Mouse (Mus musculus) erythroblast, embryonic 14.5 days (primary cell): ENCODE measurements at regions not wholly inside any gene's neighbourhood (a gene's known extent, or its start where the extent isn't known, plus 50 kb on each side); places are given as distances from the start of the nearest gene placed in this dataset.

ENCODE experiments used
- H3K27me3 ChIP-seq: 2 replicates; pipeline ENCODE4 v1.6.1; 2012; ENCODE audit warnings: inconsistent platforms; ENCODE audit not compliant: control insufficient read depth
- H3K36me3 ChIP-seq: 2 replicates; pipeline ENCODE4 v1.6.1; 2012; ENCODE audit warnings: mild to moderate bottlenecking, inconsistent platforms; ENCODE audit not compliant: control insufficient read depth
- H3K4me1 ChIP-seq: 2 replicates; pipeline ENCODE4 v1.6.1; 2012; ENCODE audit warnings: inconsistent platforms; ENCODE audit not compliant: control insufficient read depth
- H3K4me3 ChIP-seq: replicated peaks from 2 replicates; pipeline ENCODE3; 2012; ENCODE audit warnings: moderate library complexity, mild to moderate bottlenecking, inconsistent platforms
- H3K9me3 ChIP-seq: 2 replicates; pipeline ENCODE4 v1.6.1; 2012; ENCODE audit warnings: low read length, inconsistent platforms, mixed read lengths; ENCODE audit not compliant: control insufficient read depth
- GATA1 ChIP-seq: IDR thresholded peaks from 2 replicates; pipeline ENCODE4 v1.6.1; 2012; ENCODE audit warnings: low read length, inconsistent platforms, mixed read lengths
- TAL1 ChIP-seq: IDR thresholded peaks from 3 replicates; pipeline ENCODE4 v1.6.1; 2012; ENCODE audit warnings: low read length, inconsistent platforms, mixed read lengths

- peaks cover 3% of the 10 kb centered on the region; the same call in 1 of the 2 replicates for H3K9me3 ChIP-seq
- H3K4me1 ChIP-seq: no peaks in the 10 kb centered on the region
- H3K27me3 ChIP-seq: no peaks in the 10 kb centered on the region
- no peaks in the 10 kb centered on the region for H3K36me3 ChIP-seq
- TF ChIP-seq TAL1 (no peak), GATA1 (no peak)
- no peak overlapping the region for H3K4me3 ChIP-seq
Observed at GRCm38 (mm10) chr2:128507591-128508243, 83.3 kb upstream of the Spdye4c start.

- no peaks in the 10 kb centered on the region for H3K36me3 ChIP-seq
- no peak overlapping the region for H3K4me3 ChIP-seq
- no peaks in the 10 kb centered on the region for H3K4me1 ChIP-seq
- H3K9me3 ChIP-seq: peaks cover 3% of the 10 kb centered on the region; the same call in 1 of the 2 replicates
- no peaks in the 10 kb centered on the region for H3K27me3 ChIP-seq
- TF ChIP-seq TAL1: no peak
- TF ChIP-seq GATA1: no peak
Observed at GRCm38 (mm10) chr2:128508244-128508605, 82.8 kb upstream of the Spdye4c start.

- TF ChIP-seq GATA1: no peak
- no peak for TF ChIP-seq TAL1
- Histone ChIP-seq H3K36me3 (no peaks in the 10 kb centered on the region), H3K4me1 (no peaks in the 10 kb centered on the region), H3K4me3 (no peak overlapping the region), H3K9me3 (no peaks in the 10 kb centered on the region), H3K27me3 (no peaks in the 10 kb centered on the region)
Observed at GRCm38 (mm10) chr2:128511291-128511690, 79.7 kb upstream of the Spdye4c start.

- H3K27me3 ChIP-seq: no peaks in the 10 kb centered on the region
- no peaks in the 10 kb centered on the region for H3K4me1 ChIP-seq
- no peaks in the 10 kb centered on the region for H3K9me3 ChIP-seq
- TF ChIP-seq GATA1 (no peak), TAL1 (no peak)
- no peak overlapping the region for H3K4me3 ChIP-seq
- no peaks in the 10 kb centered on the region for H3K36me3 ChIP-seq
Observed at GRCm38 (mm10) chr2:128512852-128513251, 78.2 kb upstream of the Spdye4c start.

GRCm38 (mm10) chr2:128514463-128515290, 76.3 kb upstream of the Spdye4c start:
- Histone ChIP-seq H3K4me1 (no peaks in the 10 kb centered on the region), H3K27me3 (no peaks in the 10 kb centered on the region), H3K4me3 (no peak overlapping the region), H3K9me3 (no peaks in the 10 kb centered on the region), H3K36me3 (no peaks in the 10 kb centered on the region)
- no peak for TF ChIP-seq GATA1
- no peak for TF ChIP-seq TAL1

GRCm38 (mm10) chr2:128515701-128516100, 75.3 kb upstream of the Spdye4c start:
- Histone ChIP-seq H3K36me3 (no peaks in the 10 kb centered on the region), H3K4me3 (no peak overlapping the region), H3K9me3 (no peaks in the 10 kb centered on the region), H3K27me3 (no peaks in the 10 kb centered on the region), H3K4me1 (no peaks in the 10 kb centered on the region)
- TF ChIP-seq TAL1 (no peak), GATA1 (no peak)

- H3K27me3 ChIP-seq: no peaks in the 10 kb centered on the region
- no peaks in the 10 kb centered on the region for H3K36me3 ChIP-seq
- no peak overlapping the region for H3K4me3 ChIP-seq
- H3K4me1 ChIP-seq: no peaks in the 10 kb centered on the region
- no peak for TF ChIP-seq GATA1
- TF ChIP-seq TAL1: no peak
- no peaks in the 10 kb centered on the region for H3K9me3 ChIP-seq
Observed at GRCm38 (mm10) chr2:128516694-128517093, 74.3 kb upstream of the Spdye4c start.

GRCm38 (mm10) chr2:128518142-128518541, 72.9 kb upstream of the Spdye4c start:
- H3K4me3 ChIP-seq: no peak overlapping the region
- H3K27me3 ChIP-seq: no peaks in the 10 kb centered on the region
- H3K4me1 ChIP-seq: no peaks in the 10 kb centered on the region
- no peak for TF ChIP-seq TAL1
- no peak for TF ChIP-seq GATA1
- H3K36me3 ChIP-seq: no peaks in the 10 kb centered on the region
- no peaks in the 10 kb centered on the region for H3K9me3 ChIP-seq

GRCm38 (mm10) chr2:128521701-128522443, 69.1 kb upstream of the Spdye4c start:
- Histone ChIP-seq H3K4me1 (no peaks in the 10 kb centered on the region), H3K9me3 (no peaks in the 10 kb centered on the region), H3K36me3 (no peaks in the 10 kb centered on the region), H3K27me3 (no peaks in the 10 kb centered on the region), H3K4me3 (no peak overlapping the region)
- TF ChIP-seq GATA1 (no peak), TAL1 (no peak)
